Mouse (Mus musculus): ENCODE measurements around the gene Mybpc1.

Gene Mybpc1

DNA sequence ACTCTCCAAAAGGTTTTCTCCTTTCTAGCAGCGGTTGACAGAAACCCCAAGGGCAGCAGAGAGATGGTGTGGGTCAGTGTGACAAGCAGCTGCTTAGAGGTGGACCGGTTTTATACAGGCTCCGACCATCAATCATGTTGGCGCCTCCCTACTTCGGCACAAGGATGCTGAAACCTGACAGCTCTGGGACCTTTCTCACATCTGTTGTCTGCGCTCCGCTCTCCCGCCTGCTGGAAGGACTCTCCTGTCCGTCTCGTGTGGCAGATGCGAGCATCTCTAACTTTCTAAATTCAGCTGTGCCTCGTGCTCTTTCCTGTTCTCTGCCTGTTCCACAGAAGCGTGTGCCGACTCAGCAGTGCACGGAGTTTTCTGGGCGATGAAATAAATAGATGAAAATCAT, at the start of gene Mybpc1:
Gene Mybpc1, minus strand, starts transcription at position 210 of the 400 bp plus-strand sequence.
- DNase-seq (ENCODE audit: low read depth): no peak

DNA sequence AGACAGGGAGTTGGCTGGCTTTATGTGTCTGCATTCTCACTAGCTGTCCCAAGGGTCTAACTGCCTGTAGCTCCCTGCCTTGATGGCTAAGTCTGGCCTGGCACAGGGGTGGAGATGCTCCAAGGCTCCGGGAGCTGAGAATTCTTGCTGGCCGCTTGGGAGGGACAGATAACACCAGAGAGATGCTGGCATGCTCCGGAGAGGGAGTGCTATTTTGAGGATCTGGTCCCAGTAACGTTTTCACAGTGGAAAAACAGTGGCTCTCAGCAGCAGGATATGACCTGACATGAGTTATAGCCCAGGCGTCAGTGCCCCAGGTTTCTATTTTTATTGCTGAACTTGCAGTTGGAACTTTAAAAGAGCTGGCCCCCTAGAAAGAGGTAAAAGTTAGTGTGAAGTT, 40.5 kb upstream of the Mybpc1 start:
- no peak for DNase-seq (ENCODE audit: low read depth)

DNA sequence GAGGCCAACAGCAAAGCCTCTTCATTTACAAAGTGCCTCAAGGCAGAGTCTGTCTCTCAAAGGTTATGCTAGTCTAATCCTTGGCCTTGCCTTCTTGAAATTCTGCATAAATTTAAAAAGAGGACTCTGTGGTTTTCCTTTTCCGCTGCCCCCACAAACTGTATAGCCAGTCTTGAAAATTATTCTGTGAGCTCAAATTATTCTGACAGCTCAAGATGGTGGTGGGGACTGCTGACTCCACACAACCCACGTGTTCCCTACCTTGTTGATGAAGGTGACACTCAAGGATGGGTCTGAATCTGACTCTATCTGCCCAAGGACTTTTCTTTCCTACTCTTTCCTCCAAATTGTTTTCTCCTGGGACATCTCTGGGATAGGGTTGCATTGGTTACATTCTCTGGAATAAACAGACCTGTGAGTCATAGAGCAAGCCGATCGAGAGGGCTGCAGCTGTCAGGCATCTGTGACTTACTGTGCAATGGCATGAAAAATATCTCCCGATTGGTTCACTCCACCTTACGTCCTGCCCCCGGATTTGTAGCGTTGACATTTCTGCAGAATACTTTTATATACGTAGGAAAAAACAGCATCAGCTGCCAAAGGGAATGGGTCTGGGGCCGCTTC, 26.5 kb upstream of the Mybpc1 start:
- DNase-seq (ENCODE audit: low read depth): peak; percentile 74

DNA sequence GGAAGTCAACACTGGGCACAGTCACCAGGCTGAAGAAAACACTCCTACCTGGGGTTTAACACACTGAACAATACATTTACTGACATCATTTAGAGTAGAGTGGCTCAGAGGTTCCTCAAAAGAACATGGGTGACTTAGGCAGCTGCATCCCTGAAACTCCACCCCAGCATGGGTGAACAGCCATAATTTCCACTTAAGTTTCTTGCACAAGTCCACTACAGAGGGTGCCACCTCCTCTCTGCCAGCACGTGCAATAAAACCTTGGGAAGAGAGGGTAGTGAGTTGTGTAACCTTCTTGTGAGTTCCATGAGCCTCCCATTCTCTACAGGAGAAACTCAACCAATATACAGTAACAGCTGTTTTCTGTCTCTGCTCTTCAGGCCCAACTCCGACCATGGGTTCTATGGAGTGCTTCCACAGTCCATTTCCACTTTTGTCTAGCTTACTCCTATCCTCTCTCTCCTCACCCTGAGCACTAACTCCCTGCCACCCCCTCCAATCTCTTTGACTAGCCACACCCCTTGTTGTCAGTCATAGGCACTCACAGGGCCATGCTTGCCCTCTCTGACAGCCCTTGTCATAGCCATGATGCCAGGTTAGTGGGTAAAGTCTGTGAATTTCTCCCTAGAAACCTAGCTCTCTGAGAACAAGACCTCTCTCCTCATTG, 25.8 kb upstream of the Mybpc1 start:
- DNase-seq (ENCODE audit: low read depth): no peak

DNA sequence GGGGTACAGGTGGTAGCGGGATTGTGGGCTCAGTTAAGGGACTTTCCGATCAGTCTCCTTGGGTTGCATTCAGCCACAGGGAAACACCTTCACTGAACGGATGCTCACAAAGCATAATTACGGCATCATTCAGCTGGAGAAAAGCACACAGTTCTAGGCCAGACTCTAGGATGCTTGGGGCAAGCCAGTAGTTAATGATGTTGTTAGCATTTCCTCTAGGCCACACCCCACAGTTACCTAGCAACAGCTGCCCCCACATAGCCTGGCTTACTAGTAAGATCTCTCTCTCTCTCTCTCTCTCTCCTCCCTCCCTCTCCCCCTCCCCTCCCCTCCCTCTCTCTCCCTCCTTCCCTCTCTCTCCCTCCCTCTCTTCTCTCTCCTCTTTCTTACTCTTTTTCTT, 22.1 kb upstream of the Mybpc1 start:
- DNase-seq (ENCODE audit: low read depth): no peak

DNA sequence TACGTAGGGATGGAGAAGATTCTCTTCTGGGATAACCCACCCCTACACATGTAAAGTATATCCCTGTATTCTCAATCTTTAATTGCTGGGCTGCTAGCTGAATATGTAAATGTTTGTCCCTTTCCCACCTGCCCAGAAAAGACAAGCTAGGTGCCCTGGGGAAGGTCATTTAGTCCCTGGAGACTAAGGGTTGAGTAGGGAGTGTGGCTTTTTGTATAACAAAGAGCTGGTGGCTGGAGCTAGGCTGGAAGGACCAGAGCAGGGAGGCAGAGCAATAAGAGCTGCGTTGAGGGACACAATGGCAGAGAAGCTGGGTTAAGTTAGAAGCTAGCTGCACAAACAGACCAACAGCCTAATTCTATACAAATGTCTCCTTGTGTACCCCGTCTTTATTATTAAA, 21.2 kb upstream of the Mybpc1 start:
- no peak for DNase-seq (ENCODE audit: low read depth)

DNA sequence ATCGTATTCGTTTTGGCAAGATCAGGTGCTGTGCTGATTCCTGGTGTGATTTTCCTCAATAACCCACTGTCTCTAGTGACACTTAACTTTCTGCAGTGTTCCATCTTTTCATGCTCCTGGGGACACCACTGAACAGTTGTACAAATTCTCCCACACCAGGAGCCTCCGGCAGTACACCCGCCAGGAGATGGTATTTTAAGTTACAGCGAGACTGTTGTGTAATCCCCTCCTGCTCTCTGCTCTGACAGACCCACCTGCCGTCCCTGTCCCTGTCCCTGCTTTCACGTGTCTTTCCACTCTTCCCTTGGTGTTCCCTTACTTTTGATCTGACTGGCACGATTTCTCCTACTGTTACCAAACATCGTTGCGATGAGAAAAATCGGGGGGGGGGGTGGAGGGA, 19.3 kb upstream of the Mybpc1 start:
- DNase-seq (ENCODE audit: low read depth): no peak

DNA sequence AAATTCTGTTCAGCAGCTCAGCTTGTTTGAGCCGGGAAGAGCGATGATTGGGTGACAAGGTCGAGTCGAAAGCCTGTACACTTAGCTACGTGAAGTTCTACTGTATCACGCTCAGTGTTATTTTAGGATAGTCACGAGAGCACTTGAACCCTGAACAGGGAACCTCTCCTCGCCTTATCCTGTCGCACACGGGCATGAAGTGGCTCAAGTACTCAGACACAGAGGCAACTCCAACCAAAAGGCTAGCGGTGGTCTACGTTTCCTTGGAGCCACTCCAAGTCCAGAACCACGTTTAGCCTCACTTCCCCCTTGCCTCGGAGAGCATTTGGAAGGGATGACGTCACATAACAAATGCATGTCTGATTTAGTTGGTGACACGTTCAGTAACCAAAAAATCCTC, 17.7 kb upstream of the Mybpc1 start:
- DNase-seq (ENCODE audit: low read depth): no peak

DNA sequence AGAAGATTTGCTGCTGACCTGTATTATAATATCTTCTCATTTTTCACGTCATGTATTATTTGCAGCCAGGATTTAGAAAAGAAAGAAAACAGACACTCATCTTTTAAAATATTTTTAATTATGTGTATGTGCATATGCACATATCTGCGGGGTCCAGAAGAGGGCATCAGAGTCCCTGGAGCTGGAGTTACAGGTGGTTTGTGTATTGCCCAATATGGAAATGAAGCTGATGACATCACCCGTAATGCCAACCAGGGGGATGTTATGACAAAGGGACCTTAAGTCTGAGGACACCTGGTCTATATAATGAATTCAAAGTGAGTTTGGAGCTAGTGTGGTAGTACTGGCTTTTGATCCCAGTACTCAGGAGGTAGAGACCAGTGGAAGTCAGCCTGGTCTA, 15.9 kb upstream of the Mybpc1 start:
- DNase-seq (ENCODE audit: low read depth): peak; percentile 38

DNA sequence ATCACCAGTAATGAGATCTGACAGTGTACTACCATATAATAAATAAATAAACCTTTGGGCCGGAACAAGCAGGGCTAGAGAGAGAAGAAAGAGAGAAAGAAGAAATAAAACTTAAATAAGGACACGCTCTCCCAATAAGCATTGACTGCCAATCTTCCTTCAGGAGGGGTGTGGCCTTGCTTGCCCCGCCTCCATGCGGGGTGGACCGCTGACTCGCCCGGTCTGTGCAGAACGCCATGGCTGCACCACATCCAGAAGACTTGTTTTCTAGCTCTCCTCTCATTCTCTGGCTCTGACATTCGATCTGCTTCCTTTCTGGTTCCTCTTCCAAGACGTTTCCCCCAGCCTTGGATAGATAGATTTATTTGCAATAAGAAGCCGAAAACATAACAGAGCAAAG, 8.1 kb upstream of the Mybpc1 start:
- no peak for DNase-seq (ENCODE audit: low read depth)

DNA sequence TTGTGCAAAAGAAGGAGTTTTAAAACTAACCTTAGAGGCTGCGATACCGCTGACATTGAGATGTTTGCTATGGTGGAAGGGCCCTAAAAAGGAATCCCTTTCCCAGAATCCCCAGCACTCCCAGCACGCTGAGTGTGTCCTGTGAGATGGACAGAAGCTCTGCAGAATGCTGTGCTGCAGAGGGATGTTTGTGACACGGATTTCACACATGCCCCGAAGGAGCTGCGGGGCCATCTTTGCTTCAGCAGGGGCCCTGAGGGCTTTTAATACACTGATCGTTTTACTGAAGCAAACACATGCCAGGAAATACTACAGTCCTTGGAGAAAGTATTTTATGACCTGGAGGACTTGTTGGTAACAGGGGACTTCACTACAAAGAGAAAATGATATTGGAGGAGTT, 1.7 kb upstream of the Mybpc1 start:
- DNase-seq (ENCODE audit: low read depth): no peak

DNA sequence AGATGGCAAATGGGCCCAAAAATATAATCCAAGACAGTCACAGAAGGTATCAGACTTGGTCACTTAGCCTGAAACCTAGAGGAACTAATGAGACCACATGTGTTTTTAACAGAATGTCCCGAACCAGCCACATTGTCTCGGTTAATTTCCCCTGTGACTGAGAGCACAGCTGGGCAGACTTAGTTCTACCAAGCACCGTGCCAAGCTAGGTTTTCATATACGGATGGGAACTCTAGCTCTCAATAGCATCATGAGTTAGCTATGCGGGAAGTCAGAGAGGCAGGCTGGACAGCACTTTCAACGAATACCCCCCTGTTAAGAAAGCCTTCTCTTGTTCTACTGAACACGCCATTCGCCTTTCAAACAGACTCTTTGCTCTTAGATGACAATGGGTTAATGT, 1.1 kb upstream of the Mybpc1 start:
- no peak for DNase-seq (ENCODE audit: low read depth)

DNA sequence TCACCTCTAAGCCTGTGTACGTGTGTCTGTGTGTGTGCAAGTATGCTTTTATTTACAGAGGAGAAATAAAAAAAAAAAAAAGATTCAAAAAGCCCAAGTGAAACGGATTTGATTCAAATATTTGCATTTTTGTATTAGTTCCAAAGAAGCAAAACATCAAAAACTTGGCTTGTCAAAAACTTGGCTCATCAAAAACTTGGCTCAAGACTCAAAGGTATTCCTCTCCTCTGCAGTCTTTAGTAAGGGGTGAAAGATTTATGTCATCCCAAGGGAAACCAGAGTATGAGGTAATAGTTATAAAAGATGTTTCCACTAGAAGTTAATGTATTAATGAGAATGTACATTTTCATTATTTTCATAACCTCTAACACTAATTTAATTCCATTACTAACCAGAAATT, 1.2 kb downstream of the Mybpc1 start:
- peak; percentile 35 for DNase-seq (ENCODE audit: low read depth)

DNA sequence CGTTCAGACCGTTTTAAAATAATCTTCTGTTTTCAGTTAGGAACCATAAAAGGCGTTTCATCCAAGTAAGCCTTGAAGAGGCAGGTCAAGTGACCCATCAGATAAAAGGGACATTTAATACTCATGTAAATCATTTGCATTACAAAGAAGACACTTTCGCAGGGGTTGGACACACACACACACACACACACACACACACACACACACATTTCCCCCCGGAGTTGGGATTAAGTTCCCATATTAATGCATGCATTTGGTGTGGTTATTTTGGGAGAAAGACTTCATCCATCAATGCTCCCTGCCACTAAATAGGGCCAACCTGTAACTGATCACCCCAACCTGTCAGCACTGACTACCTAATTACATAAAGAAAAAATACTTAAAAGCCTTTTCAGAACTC, 1.7 kb downstream of the Mybpc1 start:
- DNase-seq (ENCODE audit: low read depth): no peak

DNA sequence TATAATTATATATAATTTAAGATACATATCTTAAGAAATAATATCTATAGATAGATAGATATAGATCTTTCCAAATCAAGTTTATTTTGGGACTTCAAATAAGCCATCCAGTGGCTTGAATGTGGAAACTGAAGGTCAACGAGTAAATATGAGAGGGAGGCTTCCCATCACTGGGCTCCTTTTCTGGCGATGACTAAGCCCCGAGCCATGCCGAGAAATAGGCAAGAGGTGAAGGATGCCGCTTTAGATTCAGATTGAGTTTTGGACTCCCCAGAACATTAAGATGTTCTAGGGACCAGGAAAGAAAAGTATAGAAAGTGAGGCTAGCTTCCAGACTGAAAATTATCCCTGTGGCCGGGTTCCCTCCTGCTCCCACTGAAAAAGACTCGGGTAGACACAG, 4.4 kb downstream of the Mybpc1 start:
- no peak for DNase-seq (ENCODE audit: low read depth)

DNA sequence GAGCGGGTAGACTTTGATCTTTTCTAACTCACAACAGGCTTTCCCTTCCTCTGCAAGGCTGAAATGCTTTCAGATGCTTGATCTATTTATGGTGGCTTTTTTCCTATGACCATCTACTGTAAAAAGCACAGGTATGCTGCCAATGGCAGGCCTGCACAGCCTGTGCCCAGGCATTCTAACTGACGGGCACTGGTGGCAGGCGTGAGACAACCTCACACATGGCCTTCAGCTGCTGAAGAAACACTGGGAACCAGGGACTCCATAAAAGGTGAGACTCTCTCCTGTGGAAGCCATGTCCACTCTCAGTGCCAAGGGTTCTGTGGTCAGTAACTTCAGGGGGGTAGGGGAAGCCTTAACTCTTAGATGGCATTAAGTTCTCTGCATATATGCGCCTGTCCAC, 12.6 kb downstream of the Mybpc1 start:
- DNase-seq (ENCODE audit: low read depth): no peak

DNA sequence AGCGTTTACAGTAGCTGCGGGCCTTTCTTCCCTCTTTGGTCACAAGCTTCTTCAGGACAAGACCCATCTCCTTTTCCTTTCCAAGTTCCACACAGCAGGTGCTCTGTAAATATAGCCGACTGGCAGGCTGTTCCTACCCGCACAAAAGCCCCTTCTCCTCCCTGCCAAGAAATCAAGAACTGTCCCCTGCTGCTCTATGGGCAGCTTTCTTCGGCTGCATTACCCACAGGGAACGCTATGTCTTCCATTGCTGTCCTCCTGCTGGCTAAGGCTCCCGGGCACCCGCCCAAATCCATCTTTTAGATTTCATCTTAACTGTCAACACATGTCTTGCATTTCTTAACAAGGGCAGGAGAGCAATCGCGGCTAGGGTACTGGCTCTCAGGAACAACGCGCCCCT, 13.9 kb downstream of the Mybpc1 start:
- DNase-seq (ENCODE audit: low read depth): peak; percentile 16

DNA sequence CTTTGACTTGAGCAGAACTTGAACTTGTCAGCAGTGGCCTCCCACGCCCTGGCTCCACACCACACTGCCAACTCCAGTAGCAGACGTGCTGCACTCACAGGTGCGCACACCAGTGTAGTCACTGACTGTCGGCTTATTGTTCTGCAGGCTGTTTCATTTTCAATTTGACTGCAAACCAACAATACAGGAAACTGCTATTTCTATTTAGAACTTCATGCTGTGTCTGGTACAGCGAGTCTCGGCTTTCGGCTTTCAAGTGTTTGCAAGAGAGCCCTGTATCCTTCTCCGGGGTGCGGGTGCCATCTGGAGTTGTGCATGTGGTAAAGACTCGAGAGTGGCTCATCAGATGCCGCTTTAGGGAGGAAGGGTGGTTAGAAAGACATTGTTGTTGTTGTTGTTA, 20.5 kb downstream of the Mybpc1 start:
- no peak for DNase-seq (ENCODE audit: low read depth)

DNA sequence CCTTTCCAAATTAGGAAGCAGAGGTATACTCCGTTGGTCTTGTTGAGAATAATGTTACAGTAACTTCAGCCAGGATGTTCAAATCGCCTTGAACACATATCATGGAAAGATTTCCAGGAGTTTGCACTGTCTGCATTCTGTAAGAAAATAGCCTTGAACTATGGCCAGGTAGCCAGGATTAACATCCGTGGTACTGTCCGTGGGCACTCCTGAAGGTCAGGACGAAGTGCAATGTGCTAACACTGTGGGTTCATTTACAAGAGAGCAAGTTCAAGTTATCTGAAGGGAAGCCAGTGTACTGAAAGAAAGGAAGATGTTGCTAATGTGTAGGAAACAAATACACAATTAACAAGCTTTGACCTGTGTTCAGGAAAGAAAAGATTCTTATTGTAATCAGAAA, 24.2 kb downstream of the Mybpc1 start:
- no peak for DNase-seq (ENCODE audit: low read depth)

DNA sequence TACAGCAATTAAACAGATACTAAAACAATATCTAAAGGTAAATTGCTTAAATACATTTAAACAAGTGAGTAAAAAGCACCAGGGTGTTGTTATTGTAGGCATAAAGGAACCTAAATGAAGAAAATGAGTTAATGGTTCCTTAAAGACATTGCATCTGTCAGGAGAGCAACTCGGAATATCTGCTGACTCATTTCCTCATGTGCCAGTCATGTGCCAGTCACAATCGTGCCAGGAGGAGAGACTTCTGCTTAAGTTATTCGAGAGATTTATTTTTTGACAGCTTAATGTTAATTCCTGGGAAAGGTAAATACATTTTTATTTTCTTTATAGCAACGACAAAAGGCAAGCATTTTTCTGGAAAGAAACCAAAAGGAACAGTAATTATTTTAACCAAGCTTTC, 26.3 kb downstream of the Mybpc1 start:
- peak; percentile 12 for DNase-seq (ENCODE audit: low read depth)

DNA sequence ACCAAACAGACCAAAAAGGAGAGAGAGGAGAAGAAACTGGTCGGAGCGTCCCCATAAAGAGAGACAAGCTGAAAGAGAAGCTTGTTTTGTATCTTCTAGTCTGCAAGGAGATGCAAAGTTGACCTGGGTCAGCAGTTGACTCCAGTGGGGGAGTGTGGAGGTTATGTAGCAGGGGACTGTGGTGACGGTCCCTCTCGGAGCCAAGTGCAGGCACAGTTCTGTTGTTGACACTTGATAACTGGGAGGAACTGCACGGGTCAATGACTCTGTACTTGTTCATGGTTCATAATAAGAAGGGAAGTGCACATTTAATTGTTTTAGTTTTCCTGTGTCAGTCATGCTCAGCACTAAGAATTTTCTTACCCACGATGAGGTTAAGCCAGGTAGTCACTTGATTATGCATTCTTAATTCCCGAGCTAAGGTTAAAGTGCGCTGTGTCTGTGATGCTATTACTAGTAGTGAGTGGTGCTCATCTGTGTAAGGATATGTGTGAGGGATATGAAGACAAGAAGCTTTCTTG, 30.8 kb downstream of the Mybpc1 start:
- DNase-seq (ENCODE audit: low read depth): no peak

DNA sequence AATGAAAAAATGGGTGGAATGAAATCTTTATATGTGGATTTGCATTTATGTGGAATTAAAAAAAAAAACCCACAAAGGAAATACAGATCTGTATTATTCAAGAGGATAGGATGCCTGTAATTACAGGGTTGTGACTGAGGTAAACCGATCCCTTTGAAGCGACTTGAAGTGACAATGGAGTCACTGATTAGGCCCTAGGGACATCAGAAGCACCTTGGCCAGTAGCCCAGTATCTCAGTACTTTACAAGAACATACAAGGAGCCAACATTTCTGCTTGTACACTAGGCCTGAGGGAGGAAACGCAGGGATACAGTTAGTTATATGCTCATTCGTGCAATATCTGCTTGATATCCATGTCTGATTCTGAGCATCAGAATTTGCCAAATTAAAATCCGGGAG, 32.8 kb downstream of the Mybpc1 start:
- DNase-seq (ENCODE audit: low read depth): no peak

DNA sequence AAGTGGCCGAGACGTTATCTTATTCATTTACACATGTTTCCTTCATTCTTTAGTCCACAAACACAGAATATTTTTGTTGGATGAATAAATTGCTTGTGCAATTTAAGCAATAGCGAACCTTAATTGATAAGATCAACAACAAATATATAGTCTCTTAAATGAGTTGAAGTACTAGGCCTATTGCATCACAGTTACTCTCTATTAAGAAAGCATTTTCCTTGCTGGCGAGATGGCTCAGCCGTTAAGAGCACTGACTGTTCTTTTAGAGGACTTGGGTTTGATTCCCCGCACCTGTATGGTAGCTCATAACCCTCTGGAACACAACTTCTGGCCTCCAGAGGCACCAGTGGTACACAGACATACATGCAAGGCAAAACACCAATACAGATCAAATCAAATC, 47.9 kb downstream of the Mybpc1 start:
- DNase-seq (ENCODE audit: low read depth): no peak

DNA sequence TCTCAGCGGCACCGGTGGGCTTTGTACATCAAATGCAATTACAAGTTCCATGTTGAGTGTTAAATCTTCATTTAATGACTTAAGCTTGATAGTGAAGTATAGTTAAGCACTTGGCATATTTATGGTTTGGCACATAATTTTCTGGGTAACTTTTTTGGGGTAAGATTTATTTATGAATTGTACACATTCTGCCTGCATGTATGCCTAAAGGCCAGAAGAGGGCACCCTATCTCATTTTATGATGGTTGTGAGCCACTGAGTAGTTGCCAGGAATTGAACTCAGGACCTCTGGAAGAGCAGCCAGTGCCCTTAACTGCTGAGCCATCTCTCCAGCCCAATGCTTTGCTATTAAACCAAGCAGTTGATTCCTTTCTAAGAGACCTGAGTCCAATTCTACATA, 52.2 kb downstream of the Mybpc1 start:
- peak; percentile 23 for DNase-seq (ENCODE audit: low read depth)
